Mouse (Mus musculus) pancreas, adult 10 weeks (tissue): ENCODE results near the gene Zbtb32. TPM values are rescaled to one million over a fixed set of nuclear protein-coding genes. Genes with fewer than 3 reads are reported as not detected.

Experiments used
- polyA plus RNA-seq: library from polyadenylated mRNA; stranded (reverse); fragments of 350-450 nt; fragmentation: Illumina TruSeq; extraction: RNeasy Lipid Tissue Mini Kit (QIAGEN cat#74804); gene quantifications from one replicate; pipeline ENCODE4 v1.2.3, GENCODE M21; 2015; ENCODE audit warnings: low read depth, low replicate concordance; ENCODE audit not compliant: insufficient read depth

Gene Zbtb32
- not detected for polyA plus RNA-seq

DNA sequence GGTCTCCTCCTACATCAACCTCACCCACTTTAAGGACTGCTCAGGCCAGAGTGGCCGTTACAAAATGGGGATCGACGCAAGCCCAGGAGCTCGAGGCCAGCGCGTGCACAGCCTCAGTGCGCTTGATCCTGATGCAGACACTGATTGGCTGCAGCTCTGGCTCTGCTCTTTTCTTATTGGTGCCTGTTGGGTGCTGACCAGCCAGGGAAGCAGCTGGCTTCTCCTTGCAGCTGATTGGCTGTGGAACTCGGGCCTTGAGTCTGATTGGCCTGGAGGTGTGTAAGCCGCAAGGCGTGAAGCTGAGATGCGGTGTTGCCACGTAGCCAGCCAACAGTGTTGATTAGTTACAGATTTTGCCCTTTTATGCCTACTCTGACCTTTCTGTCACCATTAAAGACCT, at the start of gene Zbtb32:
Gene Zbtb32 (minus strand): TSS at position 124 of the 400 bp plus-strand sequence.

GRCm38 (mm10) chr7:30635752-30636151, 37.0 kb upstream of the Zbtb32 start, which contains the start of gene Etv2:
Gene Etv2, minus strand, starts transcription at chr7:30635852.

DNA sequence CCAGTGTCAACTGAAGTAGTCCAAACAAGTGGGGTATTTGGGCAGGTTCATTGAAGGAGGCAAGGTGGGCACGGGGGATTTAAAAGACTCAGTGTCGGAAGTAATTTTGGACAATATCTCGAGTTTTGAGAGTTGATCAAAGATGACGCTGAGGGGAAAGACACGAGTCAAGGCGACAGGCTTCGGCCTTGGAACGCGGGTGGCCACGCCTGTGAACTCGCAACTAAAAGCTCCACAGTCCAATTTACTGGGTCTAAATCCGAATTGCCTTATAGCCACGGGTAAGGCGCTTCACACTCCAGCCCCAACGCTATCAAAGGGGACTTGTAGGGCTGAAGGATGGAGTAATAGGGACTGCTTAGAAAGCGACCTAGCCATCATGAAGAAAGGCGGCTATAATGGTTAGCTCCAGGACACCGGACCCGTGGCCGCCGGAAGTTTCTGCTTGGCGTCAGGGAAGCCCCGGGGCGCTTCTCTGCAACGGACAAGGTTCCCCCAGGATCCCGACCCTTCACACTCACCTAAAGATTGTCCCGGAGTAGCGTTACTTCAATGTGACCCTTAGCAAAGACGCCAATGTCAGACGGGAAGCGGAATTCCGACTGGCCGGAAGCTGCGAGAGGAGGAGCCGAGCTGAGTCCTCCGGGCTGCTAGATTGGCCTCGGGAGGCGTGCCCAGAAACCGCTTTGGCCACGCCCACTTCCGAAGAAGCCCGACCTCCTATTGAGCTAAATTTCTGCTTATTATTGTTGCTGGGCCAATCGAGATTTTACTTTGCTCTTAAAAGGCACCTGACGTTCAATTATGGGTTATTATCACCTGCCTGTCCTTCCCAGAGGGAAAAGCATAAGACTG, 27.0 kb upstream of the Zbtb32 start, which contains the start of gene Cox6b1:
Gene Cox6b1 (minus strand): TSS at position 622 of the 855 bp plus-strand sequence.

GRCm38 (mm10) chr7:30612654-30613402, 14.1 kb upstream of the Zbtb32 start, which contains the start of gene Upk1a:
Gene Upk1a, minus strand, starts transcription at chr7:30612847.

DNA sequence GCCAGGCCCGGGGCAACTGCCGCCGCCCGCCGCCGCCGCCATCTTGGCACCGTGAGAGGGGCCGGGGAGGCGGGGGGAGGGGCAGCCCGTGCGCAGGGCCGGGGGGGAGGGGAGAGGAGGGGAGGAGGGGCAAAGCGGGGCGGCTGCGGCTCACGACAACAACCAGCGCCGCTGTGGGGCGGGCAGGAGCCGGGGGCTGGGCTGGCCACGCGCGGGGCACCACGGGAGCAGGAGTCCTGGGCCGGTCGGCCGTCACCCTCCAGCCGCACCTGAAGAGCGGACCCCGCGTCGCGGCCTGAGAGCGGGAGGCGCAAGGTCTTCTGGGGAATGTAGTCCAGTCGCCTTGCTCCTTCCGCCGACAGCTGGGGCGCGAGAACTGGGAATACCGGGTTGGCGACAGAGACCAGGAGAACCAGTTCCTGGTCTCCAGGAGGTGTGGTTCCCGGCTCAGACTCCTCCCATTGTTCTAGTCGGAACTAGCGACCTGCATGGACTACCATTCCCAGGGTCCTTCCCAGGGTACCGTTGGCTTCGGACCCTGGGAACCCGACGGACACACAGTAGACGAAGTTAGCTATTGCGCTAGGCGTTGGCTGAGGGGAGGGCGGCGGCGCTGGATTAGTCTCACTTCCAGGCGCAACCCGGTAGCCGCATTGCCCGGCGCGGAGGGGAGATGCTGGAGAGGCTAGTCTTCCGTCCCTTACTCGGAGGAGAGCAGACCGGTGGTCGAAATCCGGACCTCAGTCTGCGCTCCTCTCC, 9.9 kb downstream of the Zbtb32 start, which contains the start of gene Kmt2b:
Gene Kmt2b (minus strand): TSS at position 51 of the 759 bp plus-strand sequence.

DNA sequence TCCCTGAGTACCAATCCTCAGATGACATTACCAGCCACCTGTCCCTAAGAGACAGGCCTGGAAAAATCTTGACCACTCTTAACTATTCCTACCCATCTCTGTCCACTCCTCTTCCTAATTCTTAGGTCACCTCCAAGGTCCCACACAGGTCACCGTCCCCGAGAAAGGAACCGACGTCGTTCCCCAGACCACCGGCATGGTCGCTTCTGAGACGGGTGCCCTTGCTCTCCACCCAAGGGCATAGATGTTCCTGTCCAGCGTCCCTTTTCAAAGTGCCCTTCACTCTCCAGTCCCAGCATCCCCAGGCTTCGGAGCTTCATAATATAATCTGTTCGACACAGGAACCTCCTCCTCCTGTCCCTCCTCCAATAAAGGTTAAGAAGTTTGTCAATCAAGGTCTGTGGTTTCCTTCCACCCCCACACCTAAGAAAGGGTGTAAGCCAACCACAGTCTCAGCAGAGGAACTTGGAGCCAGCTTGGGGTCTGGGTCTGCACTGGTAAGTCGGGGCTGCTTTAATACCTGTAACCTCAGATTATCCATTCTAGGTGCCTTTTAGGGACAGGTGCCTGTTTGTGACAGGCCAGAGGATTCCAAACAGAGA, 33.6 kb downstream of the Zbtb32 start, which contains the start of gene Igflr1:
Gene Igflr1 (plus strand): TSS at position 458 of the 602 bp plus-strand sequence.

GRCm38 (mm10) chr7:30563117-30563905, 35.4 kb downstream of the Zbtb32 start, which contains the start of the genes U2af1l4, Gm49396 and Psenen:
Gene U2af1l4, plus strand, starts transcription at chr7:30563301.
Gene Gm49396, plus strand, starts transcription at chr7:30563344.
Gene Psenen, minus strand, starts transcription at chr7:30563627.

GRCm38 (mm10) chr7:30559443-30559954, 39.2 kb downstream of the Zbtb32 start, which contains the start of gene Lin37:
Gene Lin37, minus strand, starts transcription at chr7:30559838.

DNA sequence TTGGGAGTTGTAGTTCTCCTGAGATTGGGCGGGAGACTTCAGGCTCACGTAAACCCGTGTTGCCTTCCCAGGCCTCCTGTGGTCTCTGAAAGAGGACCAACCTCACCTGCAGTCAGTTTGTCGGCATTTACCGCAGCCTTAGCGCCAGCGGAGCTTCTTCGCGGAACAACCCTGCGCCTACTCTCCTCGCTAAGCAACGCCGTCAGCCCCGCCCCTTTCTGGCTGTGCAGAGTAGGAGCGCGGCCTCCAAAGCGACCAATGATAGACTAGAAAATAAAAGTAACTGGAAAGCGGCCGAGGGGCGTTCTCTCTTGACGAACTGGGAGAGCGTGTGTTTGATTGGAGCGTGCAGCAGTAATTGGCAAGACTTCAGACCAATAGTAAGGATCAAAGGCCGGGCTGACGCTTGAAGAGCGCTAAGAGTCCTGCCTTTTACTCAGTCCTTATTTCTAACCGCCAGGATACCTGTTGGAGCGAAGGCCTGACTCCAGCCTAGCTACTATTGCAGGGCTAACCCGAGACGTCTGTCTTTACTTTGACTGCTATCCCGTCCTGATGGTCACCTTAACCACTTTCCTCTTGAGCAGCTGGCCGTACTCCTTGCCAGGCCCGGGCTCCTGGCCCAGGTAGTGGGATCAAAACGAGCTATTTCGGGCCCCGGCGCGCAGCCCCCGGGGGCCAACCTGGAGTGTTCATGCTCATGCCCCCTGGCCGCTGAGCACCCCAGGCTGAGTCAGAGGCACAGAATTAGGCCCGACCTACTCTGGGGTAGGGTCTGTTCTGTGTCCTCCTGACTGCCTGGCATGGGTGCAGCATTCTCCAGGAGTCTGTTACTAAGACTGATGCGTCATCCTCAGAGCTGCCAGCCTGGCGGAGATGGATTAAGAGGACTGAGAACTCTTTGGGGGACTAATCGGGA, 46.3 kb downstream of the Zbtb32 start, which contains the start of the genes Hspb6 and Proser3:
Gene Hspb6 (plus strand): TSS at position 77 of the 919 bp plus-strand sequence.
Gene Proser3 (minus strand): TSS at position 198 of the 919 bp plus-strand sequence.

Other genes with a start within 250 kb of the Zbtb32 start
- gene Lrfn3, start 236.1 kb downstream of the Zbtb32 start, polyA plus RNA-seq, result 2.2 TPM
- 19.8 TPM for gene Tyrobp, start 185.1 kb downstream of the Zbtb32 start, polyA plus RNA-seq
- gene Hcst, start 179.1 kb downstream of the Zbtb32 start, polyA plus RNA-seq, result not detected
- 0.81 TPM for gene Nfkbid, start 177.2 kb downstream of the Zbtb32 start, polyA plus RNA-seq
- gene Aplp1, start 153.4 kb downstream of the Zbtb32 start, polyA plus RNA-seq, result 34.1 TPM
- 2.1 TPM for gene Kirrel2, start 141.2 kb downstream of the Zbtb32 start, polyA plus RNA-seq
- gene Nphs1, start 140.6 kb downstream of the Zbtb32 start, polyA plus RNA-seq, result 42.1 TPM
- gene Prodh2, start 105.3 kb downstream of the Zbtb32 start, polyA plus RNA-seq, result not detected
- gene Arhgap33, start 63.8 kb downstream of the Zbtb32 start, polyA plus RNA-seq, result 2.0 TPM
- gene Hspb6, start 46.7 kb downstream of the Zbtb32 start, polyA plus RNA-seq, result 4.7 TPM
- 3.7 TPM for gene Proser3, start 46.6 kb downstream of the Zbtb32 start, polyA plus RNA-seq
- 63.0 TPM for gene Lin37, start 39.1 kb downstream of the Zbtb32 start, polyA plus RNA-seq
- 5.9 TPM for gene U2af1l4, start 35.6 kb downstream of the Zbtb32 start, polyA plus RNA-seq
- 6.8 TPM for gene Gm49396, start 35.6 kb downstream of the Zbtb32 start, polyA plus RNA-seq
- gene Psenen, start 35.3 kb downstream of the Zbtb32 start, polyA plus RNA-seq, result 57.9 TPM
- gene Igflr1, start 33.5 kb downstream of the Zbtb32 start, polyA plus RNA-seq, result 8.7 TPM
- gene Kmt2b, start 10.2 kb downstream of the Zbtb32 start, polyA plus RNA-seq, result 13.3 TPM
- gene Upk1a, start 13.9 kb upstream of the Zbtb32 start, polyA plus RNA-seq, result not detected
- 125 TPM for gene Cox6b1, start 27.2 kb upstream of the Zbtb32 start, polyA plus RNA-seq
- not detected for gene Etv2, start 36.9 kb upstream of the Zbtb32 start, polyA plus RNA-seq
- 13.4 TPM for gene Rbm42, start 51.4 kb upstream of the Zbtb32 start, polyA plus RNA-seq
- gene Haus5, start 66.1 kb upstream of the Zbtb32 start, polyA plus RNA-seq, result 5.9 TPM
- gene Pmis2, start 72.7 kb upstream of the Zbtb32 start, polyA plus RNA-seq, result not detected
- not detected for gene 2200002J24Rik, start 100.0 kb upstream of the Zbtb32 start, polyA plus RNA-seq
- 0.65 TPM for gene Atp4a, start 113.3 kb upstream of the Zbtb32 start, polyA plus RNA-seq
- 89.1 TPM for gene Tmem147, start 130.6 kb upstream of the Zbtb32 start, polyA plus RNA-seq
- not detected for gene Gapdhs, start 144.8 kb upstream of the Zbtb32 start, polyA plus RNA-seq
- gene Sbsn, start 152.6 kb upstream of the Zbtb32 start, polyA plus RNA-seq, result 11.2 TPM
- 10.9 TPM for gene Dmkn, start 164.8 kb upstream of the Zbtb32 start, polyA plus RNA-seq
- not detected for gene Krtdap, start 189.0 kb upstream of the Zbtb32 start, polyA plus RNA-seq
- gene Ffar2, start 224.9 kb upstream of the Zbtb32 start, polyA plus RNA-seq, result 1.1 TPM